Mouse (Mus musculus): ENCODE measurements around the gene Olfr113. TPM values are rescaled to one million over a fixed set of nuclear protein-coding genes. Genes with fewer than 3 reads are reported as not detected.

The Olfr113 gene
- not detected for polyA plus RNA-seq (2017; shearing (Covaris generic))

GRCm38 (mm10) chr17:37577563-37577962 lies at the start of gene Olfr113:
Gene Olfr113, minus strand, starts transcription at chr17:37577663.

GRCm38 (mm10) chr17:37627009-37627408 lies 49.5 kb upstream of the Olfr113 start, which contains the start of the genes Olfr115 and Olfr116:
Gene Olfr115, minus strand, starts transcription at chr17:37627109.
Gene Olfr116, minus strand, starts transcription at chr17:37627199.

GRCm38 (mm10) chr17:37592643-37593042 lies 15.2 kb upstream of the Olfr113 start, which contains the start of gene Olfr114:
Gene Olfr114, minus strand, starts transcription at chr17:37592743.

GRCm38 (mm10) chr17:37569351-37569750 lies 8.1 kb downstream of the Olfr113 start, which contains the start of gene Olfr112:
Gene Olfr112, minus strand, starts transcription at chr17:37569451.

Other genes with a start within 250 kb of the Olfr113 start
- gene Olfr103, start 238.0 kb downstream of the Olfr113 start, polyA plus RNA-seq (2017; shearing (Covaris generic)), result not detected
- not detected for gene Olfr104-ps, start 218.1 kb downstream of the Olfr113 start, polyA plus RNA-seq (2017; shearing (Covaris generic))
- not detected for gene Olfr105-ps, start 198.6 kb downstream of the Olfr113 start, polyA plus RNA-seq (2017; shearing (Covaris generic))
- not detected for gene Olfr106-ps, start 187.3 kb downstream of the Olfr113 start, polyA plus RNA-seq (2017; shearing (Covaris generic))
- under 1 TPM; 0.04 to 0.09 TPM for gene Olfr107, start 178.4 kb downstream of the Olfr113 start, polyA plus RNA-seq (2017; shearing (Covaris generic))
- gene Olfr108, start 132.2 kb downstream of the Olfr113 start, polyA plus RNA-seq (2017; shearing (Covaris generic)), result not detected
- under 1 TPM in 1 of 2 experiments, not detected in 1; 0.10 TPM for gene Olfr109, start 118.7 kb downstream of the Olfr113 start, polyA plus RNA-seq (2017; shearing (Covaris generic))
- gene H2-M2, start 94.1 kb downstream of the Olfr113 start, polyA plus RNA-seq (2017; shearing (Covaris generic)), result 1 to 10 TPM in 1 of 2 experiments, under 1 TPM in 1; 0.37 to 2.2 TPM
- gene Olfr110, start 85.2 kb downstream of the Olfr113 start, polyA plus RNA-seq (2017; shearing (Covaris generic)), result not detected
- not detected for gene Olfr111, start 69.6 kb downstream of the Olfr113 start, polyA plus RNA-seq (2017; shearing (Covaris generic))
- gene Olfr112, start 8.2 kb downstream of the Olfr113 start, polyA plus RNA-seq (2017; shearing (Covaris generic)), result not detected
- gene Olfr114, start 15.1 kb upstream of the Olfr113 start, polyA plus RNA-seq (2017; shearing (Covaris generic)), result not detected
- gene Olfr115, start 49.4 kb upstream of the Olfr113 start, polyA plus RNA-seq (2017; shearing (Covaris generic)), result not detected
- not detected for gene Olfr116, start 49.5 kb upstream of the Olfr113 start, polyA plus RNA-seq (2017; shearing (Covaris generic))
- gene Olfr117, start 86.1 kb upstream of the Olfr113 start, polyA plus RNA-seq (2017; shearing (Covaris generic)), result under 1 TPM in 1 of 2 experiments, not detected in 1; 0.09 TPM
- gene Olfr118, start 89.3 kb upstream of the Olfr113 start, polyA plus RNA-seq (2017; shearing (Covaris generic)), result under 1 TPM in 1 of 2 experiments, not detected in 1; 0.08 TPM
- under 1 TPM in 1 of 2 experiments, not detected in 1; 0.12 TPM for gene Olfr119, start 118.9 kb upstream of the Olfr113 start, polyA plus RNA-seq (2017; shearing (Covaris generic))
- gene Olfr120, start 144.1 kb upstream of the Olfr113 start, polyA plus RNA-seq (2017; shearing (Covaris generic)), result not detected
- gene Olfr121, start 171.2 kb upstream of the Olfr113 start, polyA plus RNA-seq (2017; shearing (Covaris generic)), result not detected
- gene Olfr122, start 190.9 kb upstream of the Olfr113 start, polyA plus RNA-seq (2017; shearing (Covaris generic)), result under 1 TPM in 1 of 2 experiments, not detected in 1; 0.29 TPM
- not detected for gene Olfr123, start 215.9 kb upstream of the Olfr113 start, polyA plus RNA-seq (2017; shearing (Covaris generic))
- gene Olfr124, start 222.2 kb upstream of the Olfr113 start, polyA plus RNA-seq (2017; shearing (Covaris generic)), result not detected